Mouse (Mus musculus) hindbrain, embryonic 13.5 days (tissue): Measurements from ENCODE around the gene Rasgrf2. TPM values are rescaled to one million over a fixed set of nuclear protein-coding genes. Genes with fewer than 3 reads are reported as not detected.

ENCODE experiments used
- ATAC-seq: fragments of 200-750 bp; cut with Nextera tagmentation; 2 replicates; pipeline ENCODE4 v1.8.0; 2017; ENCODE audit warnings: moderate TSS enrichment; ENCODE audit not compliant: low FRiP score
- H3K27ac ChIP-seq: fragments of 300-500 bp; sonication (generic); 2 replicates; pipeline ENCODE4 v1.5.1; 2015; ENCODE audit warnings: inconsistent platforms, mild to moderate bottlenecking, moderate library complexity
- H3K27me3 ChIP-seq: fragments of 300-500 bp; sonication (generic); 2 replicates; pipeline ENCODE4 v1.6.1; 2015; ENCODE audit warnings: mild to moderate bottlenecking, inconsistent platforms
- H3K36me3 ChIP-seq: fragments of 300-500 bp; sonication (generic); 2 replicates; pipeline ENCODE4 v1.6.1; 2015; ENCODE audit warnings: mild to moderate bottlenecking, inconsistent platforms
- H3K4me1 ChIP-seq: fragments of 300-500 bp; sonication (generic); replicated peaks from 2 replicates; pipeline ENCODE4 v1.6.1; 2015; ENCODE audit warnings: inconsistent platforms
- H3K4me2 ChIP-seq: fragments of 300-500 bp; sonication (generic); 2 replicates; pipeline ENCODE4 v1.6.1; 2015; ENCODE audit warnings: inconsistent platforms, mild to moderate bottlenecking, moderate library complexity
- H3K4me3 ChIP-seq: fragments of 300-500 bp; sonication (generic); 2 replicates; pipeline ENCODE4 v1.5.1; 2015; ENCODE audit warnings: mild to moderate bottlenecking, inconsistent platforms
- H3K9ac ChIP-seq: fragments of 300-500 bp; sonication (generic); 2 replicates; pipeline ENCODE4 v1.6.1; 2015; ENCODE audit warnings: mild to moderate bottlenecking, inconsistent platforms
- H3K9me3 ChIP-seq: fragments of 300-500 bp; sonication (generic); 2 replicates; pipeline ENCODE4 v1.6.1; 2016; ENCODE audit warnings: inconsistent platforms
- WGBS: fragments of 180-500 bp; shearing (Covaris S2); methylation state at CpG from one replicate; pipeline ENCODE4 v1.1.7; 2015; 5-methylcytosine and 5-hydroxymethylcytosine counted together
- polyA plus RNA-seq: library from polyadenylated mRNA; unstranded; fragments of >200 nt; fragmentation: Nextera tagmentation; extraction: Ambion mirVana; gene quantifications from 2 replicates; pipeline ENCODE4 v1.2.1, GENCODE M21; 2015

Rasgrf2 gene
- polyA plus RNA-seq, 1 experiment from 2014 or later = 2.5 TPM

DNA sequence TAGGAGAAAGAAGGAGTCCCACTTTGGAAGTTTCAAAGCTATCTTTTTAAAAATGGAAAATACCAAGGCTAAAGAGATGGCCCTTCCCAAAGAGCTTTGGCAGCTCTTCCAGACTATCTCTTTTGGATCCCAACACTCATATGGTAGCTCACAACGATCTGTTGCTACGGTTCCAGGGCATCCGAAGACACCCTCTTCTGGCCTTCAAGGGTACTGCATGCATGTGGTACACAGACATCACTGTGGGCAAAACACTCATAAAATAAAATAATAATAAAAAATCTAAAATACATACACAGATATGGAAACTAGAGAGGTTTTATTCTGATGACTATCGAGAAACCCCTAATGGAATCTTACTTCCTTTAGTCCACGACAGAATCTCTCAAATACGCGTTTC, 272.6 kb downstream of the Rasgrf2 start:
- H3K4me1 ChIP-seq = no peaks in the 10 kb centered on the region
- no peak overlapping the region for H3K9ac ChIP-seq
- H3K36me3 ChIP-seq = no peaks in the 10 kb centered on the region
- H3K9me3 ChIP-seq = no peaks in the 10 kb centered on the region
- no peak overlapping the region for H3K4me3 ChIP-seq
- H3K27me3 ChIP-seq = no peaks in the 10 kb centered on the region
- 82% methylated on average over 7 of the region's 7 CpGs for WGBS
- no peak overlapping the region for H3K4me2 ChIP-seq
- no peak for ATAC-seq
- H3K27ac ChIP-seq = no peak overlapping the region

DNA sequence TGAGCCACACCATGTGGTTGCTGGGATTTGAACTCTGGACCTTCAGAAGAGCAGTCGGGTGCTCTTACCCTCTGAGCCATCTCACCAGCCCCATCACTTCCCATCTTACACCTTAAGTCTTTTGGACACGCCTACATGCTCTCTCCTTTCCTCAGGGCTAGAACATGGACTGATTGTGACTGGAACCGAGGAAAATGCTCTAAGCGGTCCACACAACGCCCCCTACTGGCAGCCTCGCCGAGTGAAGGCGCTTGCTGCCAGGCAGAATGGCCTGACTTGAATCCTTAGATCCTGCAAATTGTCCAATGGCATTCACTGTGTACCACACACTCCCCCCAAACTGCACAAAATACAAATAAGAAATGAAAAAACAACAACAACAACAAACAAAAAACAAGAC, 274.0 kb downstream of the Rasgrf2 start:
- no peak overlapping the region for H3K4me3 ChIP-seq
- no peak overlapping the region for H3K27ac ChIP-seq
- no peaks in the 10 kb centered on the region for H3K4me1 ChIP-seq
- no peaks in the 10 kb centered on the region for H3K9me3 ChIP-seq
- no peaks in the 10 kb centered on the region for H3K36me3 ChIP-seq
- no peaks in the 10 kb centered on the region for H3K27me3 ChIP-seq
- ATAC-seq = no peak
- H3K9ac ChIP-seq = no peak overlapping the region
- no peak overlapping the region for H3K4me2 ChIP-seq
- WGBS = 78% methylated on average over 8 of the region's 8 CpGs

DNA sequence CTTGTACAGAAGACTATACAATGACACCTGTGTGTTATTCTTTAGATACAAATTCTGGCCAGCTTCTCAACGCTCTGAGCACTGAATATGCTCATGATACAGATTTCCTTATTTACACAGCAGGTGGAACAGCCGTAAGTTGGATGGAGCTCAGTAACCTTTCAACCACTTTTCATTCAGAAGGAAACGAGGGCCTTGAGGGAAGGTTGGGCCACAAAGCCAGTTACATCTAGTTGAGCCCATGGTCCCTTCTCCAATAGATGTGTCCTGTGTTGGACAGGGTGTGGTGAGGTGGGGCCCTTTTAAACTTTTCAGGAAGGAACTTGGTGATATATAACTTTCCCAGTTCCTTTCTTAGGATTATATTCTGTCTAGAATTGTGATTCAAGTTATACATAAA, 277.0 kb downstream of the Rasgrf2 start:
- Histone ChIP-seq H3K36me3 (no peaks in the 10 kb centered on the region), H3K9me3 (no peaks in the 10 kb centered on the region), H3K4me3 (no peak overlapping the region), H3K4me1 (no peaks in the 10 kb centered on the region), H3K27me3 (no peaks in the 10 kb centered on the region), H3K27ac (no peak overlapping the region), H3K4me2 (no peak overlapping the region), H3K9ac (no peak overlapping the region)
- no peak for ATAC-seq
- WGBS = 85% methylated on average over 3 of the region's 3 CpGs

Other genes starting within 250 kb of the Rasgrf2 start
- 0.96 and 1.2 TPM in 2 replicates for gene Gm20379, start 174.3 kb upstream of the Rasgrf2 start, polyA plus RNA-seq
- 5.8 and 6.1 TPM in 2 replicates for gene Dhfr, start 223.1 kb upstream of the Rasgrf2 start, polyA plus RNA-seq
- 27.1 and 27.3 TPM in 2 replicates for gene Msh3, start 223.3 kb upstream of the Rasgrf2 start, polyA plus RNA-seq